Mouse (Mus musculus): Measurements from ENCODE around the gene Mtss1l. TPM values are rescaled to one million over a fixed set of nuclear protein-coding genes. Genes with fewer than 3 reads are reported as not detected.

Gene Mtss1l
- polyA plus RNA-seq, 1 experiment, result 7.1 TPM

- H3K4me3 ChIP-seq (ENCODE audit: low read depth, low read length), result no peak overlapping the region
- peaks cover 9% of the 10 kb centered on the region for H3K36me3 ChIP-seq (ENCODE audit: control insufficient read depth, insufficient read depth, low read length, poor library complexity, severe bottlenecking)
- no peak for TF ChIP-seq CTCF (IDR thresholded peaks at IDR 0.05; ENCODE audit: low read depth, low read length)
- no peak for TF ChIP-seq POLR2A (IDR thresholded peaks at IDR 0.05; ENCODE audit: insufficient read depth, low read length)
- no peak for TF ChIP-seq EP300 (IDR thresholded peaks at IDR 0.05; ENCODE audit: insufficient read depth, low read depth, low read length)
- H3K27me3 ChIP-seq (ENCODE audit: control insufficient read depth, insufficient read depth, low read length, poor library complexity, severe bottlenecking), result no peaks in the 10 kb centered on the region
- H3K9ac ChIP-seq (ENCODE audit: low read depth, poor library complexity, severe bottlenecking), result no peak overlapping the region
- no peaks in the 10 kb centered on the region for H3K4me1 ChIP-seq (ENCODE audit: control insufficient read depth, insufficient read depth, low read length)
- no peak overlapping the region for H3K27ac ChIP-seq (ENCODE audit: insufficient read depth, low read length)
- H3K9me3 ChIP-seq (replicated peaks; ENCODE audit: control insufficient read depth, insufficient read depth, low read length, poor library complexity, severe bottlenecking), result no peaks in the 10 kb centered on the region
These were observed 2.9 kb upstream of the Mtss1l start for GRCm38 (mm10) chr8:110718209-110718968.

GRCm38 (mm10) chr8:110718969-110719670 lies 2.2 kb upstream of the Mtss1l start:
- Histone ChIP-seq H3K27me3 (ENCODE audit: control insufficient read depth, insufficient read depth, low read length, poor library complexity, severe bottlenecking) (no peaks in the 10 kb centered on the region), H3K9ac (ENCODE audit: low read depth, poor library complexity, severe bottlenecking) (no peak overlapping the region), H3K4me3 (ENCODE audit: low read depth, low read length) (no peak overlapping the region), H3K4me1 (ENCODE audit: control insufficient read depth, insufficient read depth, low read length) (no peaks in the 10 kb centered on the region), H3K27ac (ENCODE audit: insufficient read depth, low read length) (no peak overlapping the region), H3K9me3 (replicated peaks; ENCODE audit: control insufficient read depth, insufficient read depth, low read length, poor library complexity, severe bottlenecking) (no peaks in the 10 kb centered on the region), H3K36me3 (ENCODE audit: control insufficient read depth, insufficient read depth, low read length, poor library complexity, severe bottlenecking) (0 out of 2 replicates have a peak, but pooled peaks cover 3% of the 10 kb centered on the region)
- TF ChIP-seq POLR2A (IDR thresholded peaks at IDR 0.05; ENCODE audit: insufficient read depth, low read length) (no peak), CTCF (IDR thresholded peaks at IDR 0.05; ENCODE audit: low read depth, low read length) (no peak), EP300 (IDR thresholded peaks at IDR 0.05; ENCODE audit: insufficient read depth, low read depth, low read length) (no peak)

- H3K9ac ChIP-seq (ENCODE audit: low read depth, poor library complexity, severe bottlenecking), result no peak overlapping the region
- no peak overlapping the region for H3K4me3 ChIP-seq (ENCODE audit: low read depth, low read length)
- no peak for TF ChIP-seq CTCF (IDR thresholded peaks at IDR 0.05; ENCODE audit: low read depth, low read length)
- TF ChIP-seq EP300 (IDR thresholded peaks at IDR 0.05; ENCODE audit: insufficient read depth, low read depth, low read length), result no peak
- no peak for TF ChIP-seq POLR2A (IDR thresholded peaks at IDR 0.05; ENCODE audit: insufficient read depth, low read length)
- no peaks in the 10 kb centered on the region for H3K27me3 ChIP-seq (ENCODE audit: control insufficient read depth, insufficient read depth, low read length, poor library complexity, severe bottlenecking)
- H3K36me3 ChIP-seq (ENCODE audit: control insufficient read depth, insufficient read depth, low read length, poor library complexity, severe bottlenecking), result 0 out of 2 replicates have a peak, but pooled peaks cover 3% of the 10 kb centered on the region
- H3K9me3 ChIP-seq (replicated peaks; ENCODE audit: control insufficient read depth, insufficient read depth, low read length, poor library complexity, severe bottlenecking), result no peaks in the 10 kb centered on the region
- no peak overlapping the region for H3K27ac ChIP-seq (ENCODE audit: insufficient read depth, low read length)
- H3K4me1 ChIP-seq (ENCODE audit: control insufficient read depth, insufficient read depth, low read length), result no peaks in the 10 kb centered on the region
These were observed 1.2 kb upstream of the Mtss1l start for GRCm38 (mm10) chr8:110719898-110720653.

GRCm38 (mm10) chr8:110721606-110722413 lies 534 bp downstream of the Mtss1l start:
- H3K27ac ChIP-seq (ENCODE audit: insufficient read depth, low read length), result no peak overlapping the region
- H3K27me3 ChIP-seq (ENCODE audit: control insufficient read depth, insufficient read depth, low read length, poor library complexity, severe bottlenecking), result no peaks in the 10 kb centered on the region
- H3K9ac ChIP-seq (ENCODE audit: low read depth, poor library complexity, severe bottlenecking), result peak overlapping the region; percentile 92
- peak overlapping the region; percentile 89 for H3K4me3 ChIP-seq (ENCODE audit: low read depth, low read length)
- no peaks in the 10 kb centered on the region for H3K36me3 ChIP-seq (ENCODE audit: control insufficient read depth, insufficient read depth, low read length, poor library complexity, severe bottlenecking)
- H3K9me3 ChIP-seq (replicated peaks; ENCODE audit: control insufficient read depth, insufficient read depth, low read length, poor library complexity, severe bottlenecking), result no peaks in the 10 kb centered on the region
- no peak for TF ChIP-seq CTCF (IDR thresholded peaks at IDR 0.05; ENCODE audit: low read depth, low read length)
- TF ChIP-seq POLR2A (IDR thresholded peaks at IDR 0.05; ENCODE audit: insufficient read depth, low read length), result no peak
- TF ChIP-seq EP300 (IDR thresholded peaks at IDR 0.05; ENCODE audit: insufficient read depth, low read depth, low read length), result no peak
- H3K4me1 ChIP-seq (ENCODE audit: control insufficient read depth, insufficient read depth, low read length), result no peaks in the 10 kb centered on the region

GRCm38 (mm10) chr8:110722414-110723011 lies 1.2 kb downstream of the Mtss1l start:
- Histone ChIP-seq H3K27ac (ENCODE audit: insufficient read depth, low read length) (no peak overlapping the region), H3K36me3 (ENCODE audit: control insufficient read depth, insufficient read depth, low read length, poor library complexity, severe bottlenecking) (no peaks in the 10 kb centered on the region), H3K9ac (ENCODE audit: low read depth, poor library complexity, severe bottlenecking) (no peak overlapping the region), H3K4me1 (ENCODE audit: control insufficient read depth, insufficient read depth, low read length) (no peaks in the 10 kb centered on the region), H3K4me3 (ENCODE audit: low read depth, low read length) (peak overlapping the region; percentile 89; the same call in 1 of the 2 replicates), H3K27me3 (ENCODE audit: control insufficient read depth, insufficient read depth, low read length, poor library complexity, severe bottlenecking) (no peaks in the 10 kb centered on the region), H3K9me3 (replicated peaks; ENCODE audit: control insufficient read depth, insufficient read depth, low read length, poor library complexity, severe bottlenecking) (no peaks in the 10 kb centered on the region)
- no peak for TF ChIP-seq CTCF (IDR thresholded peaks at IDR 0.05; ENCODE audit: low read depth, low read length)
- no peak for TF ChIP-seq POLR2A (IDR thresholded peaks at IDR 0.05; ENCODE audit: insufficient read depth, low read length)
- TF ChIP-seq EP300 (IDR thresholded peaks at IDR 0.05; ENCODE audit: insufficient read depth, low read depth, low read length), result no peak
